8 mouse cellular contexts compared by ENCODE assay signal in the genomic region with DNA sequence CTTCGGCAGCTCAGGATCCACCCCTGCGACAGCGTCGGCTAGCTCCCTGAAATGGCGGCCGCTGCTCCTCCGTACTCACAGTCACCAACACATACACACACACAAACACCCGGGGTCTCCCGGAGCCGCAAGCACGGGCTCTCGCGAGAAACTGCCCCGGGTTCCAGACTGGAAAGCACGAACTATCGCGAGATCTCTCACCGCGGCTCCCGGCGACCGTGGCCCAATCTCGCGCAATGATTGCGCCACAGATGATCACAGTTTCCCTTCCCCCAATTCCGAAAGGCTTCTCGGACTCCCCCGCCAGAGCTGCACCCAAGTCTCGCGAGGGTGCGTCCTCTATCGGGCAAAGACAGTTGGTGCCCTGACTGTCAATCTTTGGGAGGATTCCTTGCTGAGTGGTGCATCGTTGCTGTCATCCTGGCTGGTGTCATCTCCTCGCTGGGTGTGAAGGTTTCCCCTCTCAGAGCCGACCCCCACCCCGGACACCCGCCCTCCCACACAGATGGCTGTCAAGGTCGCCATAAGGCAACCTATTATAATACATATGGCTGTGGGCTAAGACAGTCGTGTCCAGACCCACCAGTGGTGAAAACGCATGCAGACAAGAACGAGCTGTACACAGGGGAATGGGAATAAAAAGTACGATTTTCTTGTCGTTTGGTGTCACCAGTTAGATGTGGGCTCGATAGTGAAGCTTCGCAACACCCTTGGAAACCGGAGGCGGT. TPM values are rescaled to one million over a fixed set of nuclear protein-coding genes. Genes with fewer than 3 reads are reported as not detected.
DNase-seq lines count a peak whose midpoint lies in the region; ATAC-seq and TF ChIP-seq lines count a peak whose summit lies in the region.

Gene Rbm39, minus strand, starts transcription at position 145 of the 728 bp plus-strand sequence.

- peak within 1 kb of the TSS; percentile 84 for H3K4me2 ChIP-seq in heart, embryonic 12.5 days
- peak within 1 kb of the TSS; percentile 69 for H3K4me2 ChIP-seq in kidney, postnatal 0 days (ENCODE audit: low read length)
- peak within 1 kb of the TSS; percentile 97 for H3K4me2 ChIP-seq in liver, embryonic 11.5 days
- H3K4me2 ChIP-seq in stomach, embryonic 14.5 days (replicated peaks; ENCODE audit: low read depth, low read length): peak within 1 kb of the TSS; percentile 95

- peak; percentile 96 for ATAC-seq in heart, embryonic 12.5 days (ENCODE audit: insufficient number of reproducible peaks, low FRiP score)
- ATAC-seq in kidney, postnatal 0 days (replicated peaks; ENCODE audit: low FRiP score, low read depth): peak; percentile 97
- peak; percentile 97 for ATAC-seq in liver, embryonic 11.5 days (replicated peaks; ENCODE audit: low FRiP score)
- peak; percentile 97 for ATAC-seq in stomach, embryonic 14.5 days (ENCODE audit: insufficient number of reproducible peaks, insufficient read depth, low FRiP score, low read depth)

- H3K79me3 ChIP-seq in C2C12 (ENCODE audit: low read depth): peaks cover 42% of the 10 kb centered on the region

- H3K4me3 ChIP-seq in C2C12 (ENCODE audit: insufficient read depth, poor library complexity, severe bottlenecking): peak within 1 kb of the TSS; percentile 99
- peak within 1 kb of the TSS; percentile 99 for H3K4me3 ChIP-seq in erythroblast, embryonic 14.5 days (replicated peaks)
- peak within 1 kb of the TSS; percentile 67 for H3K4me3 ChIP-seq in heart, embryonic 12.5 days
- H3K4me3 ChIP-seq in kidney, postnatal 0 days (replicated peaks; ENCODE audit: low read depth, low read length): peak within 1 kb of the TSS; percentile 99
- peak within 1 kb of the TSS; percentile 100 for H3K4me3 ChIP-seq in liver, embryonic 11.5 days (ENCODE audit: low read depth, low read length)
- H3K4me3 ChIP-seq in stomach, embryonic 14.5 days (ENCODE audit: low read depth, low read length): peak within 1 kb of the TSS; percentile 76

- H3ac ChIP-seq in C2C12 (ENCODE audit: control insufficient read depth, insufficient read length, low read depth): peak within 1 kb of the TSS; percentile 98

- peaks cover 40% of the 10 kb centered on the region for H3K4me1 ChIP-seq in erythroblast, embryonic 14.5 days (ENCODE audit: control insufficient read depth)
- H3K4me1 ChIP-seq in heart, embryonic 12.5 days (replicated peaks): peaks cover 20% of the 10 kb centered on the region
- H3K4me1 ChIP-seq in kidney, postnatal 0 days (replicated peaks; ENCODE audit: insufficient read depth, low read length): peaks cover 4% of the 10 kb centered on the region
- peaks cover 19% of the 10 kb centered on the region for H3K4me1 ChIP-seq in liver, embryonic 11.5 days (replicated peaks; ENCODE audit: control insufficient read depth, insufficient read depth, low read length)
- H3K4me1 ChIP-seq in stomach, embryonic 14.5 days (ENCODE audit: control insufficient read depth, insufficient read depth, low read length): peaks cover 12% of the 10 kb centered on the region; the same call in 1 of the 2 replicates

- DNase-seq in brain, embryonic 14.5 days (ENCODE audit: low read depth): peak; percentile 100
- peak; percentile 100 for DNase-seq in kidney, postnatal 0 days (ENCODE audit: low spot score)
- DNase-seq in liver, embryonic 11.5 days (ENCODE audit: low spot score): peak; percentile 100
- peak; percentile 100 for DNase-seq in naive thymus-derived CD4-positive, alpha-beta T cell, adult 2 months (ENCODE audit: low read depth)

- peaks cover 48% of the 10 kb centered on the region for H3K79me2 ChIP-seq in C2C12 (ENCODE audit: control insufficient read depth, insufficient read depth)

- TF ChIP-seq CTCF in C2C12 (IDR thresholded peaks at IDR 0.05; ENCODE audit: control insufficient read depth, insufficient read depth, insufficient read length): no peak
- peak; percentile 52 for TF ChIP-seq CTCF in brain, embryonic 14.5 days (IDR thresholded peaks at IDR 0.05; ENCODE audit: borderline replicate concordance, extremely low read depth, insufficient read depth, insufficient read length)
- peak; percentile 59 for TF ChIP-seq CTCF in kidney, postnatal 0 days (IDR thresholded peaks at IDR 0.05; ENCODE audit: low read depth)

- no peaks in the 10 kb centered on the region for H3K9me3 ChIP-seq in erythroblast, embryonic 14.5 days (ENCODE audit: control insufficient read depth, low read length)
- no peaks in the 10 kb centered on the region for H3K9me3 ChIP-seq in heart, embryonic 12.5 days (replicated peaks)
- H3K9me3 ChIP-seq in kidney, postnatal 0 days (replicated peaks; ENCODE audit: low read length): no peaks in the 10 kb centered on the region
- H3K9me3 ChIP-seq in liver, embryonic 11.5 days (ENCODE audit: control insufficient read depth, low read length): no peaks in the 10 kb centered on the region
- H3K9me3 ChIP-seq in stomach, embryonic 14.5 days (ENCODE audit: control insufficient read depth, low read depth, low read length): no peaks in the 10 kb centered on the region

- under 1% methylated on average over 47 of the region's 47 CpGs for WGBS in heart, embryonic 12.5 days
- under 1% methylated on average over 41 of the region's 47 CpGs for WGBS in kidney, postnatal 0 days
- under 1% methylated on average over 46 of the region's 47 CpGs for WGBS in liver, embryonic 11.5 days
- under 1% methylated on average over 47 of the region's 47 CpGs for WGBS in stomach, embryonic 14.5 days

- no peaks in the 10 kb centered on the region for H3K27me3 ChIP-seq in C2C12 (ENCODE audit: control insufficient read depth, insufficient read depth, insufficient read length)
- no peaks in the 10 kb centered on the region for H3K27me3 ChIP-seq in erythroblast, embryonic 14.5 days (ENCODE audit: control insufficient read depth)
- no peaks in the 10 kb centered on the region for H3K27me3 ChIP-seq in heart, embryonic 12.5 days (replicated peaks)
- H3K27me3 ChIP-seq in kidney, postnatal 0 days (ENCODE audit: insufficient read depth, low read length): no peaks in the 10 kb centered on the region
- H3K27me3 ChIP-seq in liver, embryonic 11.5 days (replicated peaks; ENCODE audit: control insufficient read depth, insufficient read depth, low read length): no peaks in the 10 kb centered on the region
- H3K27me3 ChIP-seq in stomach, embryonic 14.5 days (ENCODE audit: control insufficient read depth, insufficient read depth, low read length): no peaks in the 10 kb centered on the region

- peak within 1 kb of the TSS; percentile 96 for H3K9ac ChIP-seq in heart, embryonic 12.5 days
- H3K9ac ChIP-seq in kidney, postnatal 0 days (ENCODE audit: low read depth, low read length): peak within 1 kb of the TSS; percentile 100
- peak within 1 kb of the TSS; percentile 100 for H3K9ac ChIP-seq in liver, embryonic 11.5 days (ENCODE audit: low read depth, low read length)
- peak within 1 kb of the TSS; percentile 98 for H3K9ac ChIP-seq in stomach, embryonic 14.5 days (replicated peaks; ENCODE audit: low read depth, low read length)

- TF ChIP-seq POLR2A in brain, embryonic 14.5 days (IDR thresholded peaks at IDR 0.05; ENCODE audit: borderline replicate concordance, extremely low read depth, insufficient read depth, insufficient read length, poor library complexity, severe bottlenecking): peak; percentile 88; the same call in 1 of the 2 replicates

- peak within 1 kb of the TSS; percentile 91 for H3K27ac ChIP-seq in heart, embryonic 12.5 days (ENCODE audit: poor library complexity, severe bottlenecking)
- H3K27ac ChIP-seq in kidney, postnatal 0 days: peak within 1 kb of the TSS; percentile 98
- H3K27ac ChIP-seq in liver, embryonic 11.5 days (ENCODE audit: low read depth, low read length): peak within 1 kb of the TSS; percentile 97
- H3K27ac ChIP-seq in stomach, embryonic 14.5 days (ENCODE audit: low read length): peak within 1 kb of the TSS; percentile 97

- peaks cover 40% of the 10 kb centered on the region for H3K36me3 ChIP-seq in C2C12 (ENCODE audit: control insufficient read depth, insufficient read depth)
- peaks cover 40% of the 10 kb centered on the region for H3K36me3 ChIP-seq in erythroblast, embryonic 14.5 days (ENCODE audit: control insufficient read depth)
- peaks cover 19% of the 10 kb centered on the region for H3K36me3 ChIP-seq in heart, embryonic 12.5 days
- H3K36me3 ChIP-seq in kidney, postnatal 0 days (ENCODE audit: insufficient read depth, low read length): peaks cover 16% of the 10 kb centered on the region
- peaks cover 8% of the 10 kb centered on the region for H3K36me3 ChIP-seq in liver, embryonic 11.5 days (ENCODE audit: control insufficient read depth, insufficient read depth, low read length)
- peaks cover 31% of the 10 kb centered on the region for H3K36me3 ChIP-seq in stomach, embryonic 14.5 days (ENCODE audit: control insufficient read depth, insufficient read depth, low read length)

TF ChIP-seq in C2C12, 6 proteins besides CTCF, POLR2A, EP300 and RAD21:
- peak; percentile 99 for TF ChIP-seq CEBPB (IDR thresholded peaks at IDR 0.05; ENCODE audit: low read depth)
- TF ChIP-seq MYOD1 (IDR thresholded peaks at IDR 0.05; ENCODE audit: control insufficient read depth, insufficient read length, low read depth): no peak
- no peak for TF ChIP-seq FOSL1 (IDR thresholded peaks at IDR 0.05; ENCODE audit: insufficient read depth, low read length, poor library complexity, severe bottlenecking)
- no peak for TF ChIP-seq MYOG (IDR thresholded peaks at IDR 0.05; ENCODE audit: control insufficient read depth, extremely low read depth, insufficient read length)
- TF ChIP-seq USF1 (IDR thresholded peaks at IDR 0.05; ENCODE audit: low read depth): no peak
- TF ChIP-seq MAX (IDR thresholded peaks at IDR 0.05): peak; percentile 47

RNA-seq across cellular contexts. Expression of gene Rbm39, which starts in this region (rescaled TPM):
- 51.3 TPM for polyA plus RNA-seq in C2C12 (2012; fragmentation: generic; extraction: Trizol)
- 133 and 188 TPM in 2 replicates for polyA plus RNA-seq in brain, embryonic 14.5 days (2012; rRNA removed)
- 37.5 TPM in 2 replicates for polyA plus RNA-seq in erythroblast, embryonic 14.5 days (2012)
- polyA plus RNA-seq in heart, embryonic 12.5 days (2016; fragmentation: Nextera tagmentation; extraction: Ambion mirVana): 434 and 459 TPM in 2 replicates
- polyA plus RNA-seq in kidney, postnatal 0 days (2015; fragmentation: Nextera tagmentation; extraction: Ambion mirVana): 636 and 701 TPM in 2 replicates
- 485 and 514 TPM in 2 replicates for polyA plus RNA-seq in liver, embryonic 11.5 days (2014; fragmentation: Nextera tagmentation; extraction: Ambion mirVana)
- 754 and 766 TPM in 2 replicates for polyA plus RNA-seq in stomach, embryonic 14.5 days (2014; fragmentation: Nextera tagmentation; extraction: Ambion mirVana)

Comparison
In these comparisons a context has a peak if more than half of its experiments do, and no peak if none do; other contexts are left out.
1. Peak in every context shown above with its lines: DNase-seq, ATAC-seq, H3K4me3 ChIP-seq and H3K27ac ChIP-seq.